Mouse (Mus musculus) spleen, adult 2 months (tissue): ENCODE results near the gene Spred1.

Experiments
- CTCF ChIP-seq: fragments of 200-500 bp; IDR thresholded peaks from 2 replicates; pipeline ENCODE4 v1.5.1; 2011; ENCODE audit warnings: mild to moderate bottlenecking, inconsistent platforms; ENCODE audit not compliant: insufficient read depth, insufficient read length, insufficient replicate concordance; ENCODE audit errors: extremely low read depth
- POLR2A ChIP-seq: fragments of 200-500 bp; IDR thresholded peaks from 2 replicates; pipeline ENCODE4 v1.6.1; 2011; ENCODE audit warnings: low read depth, low read length, inconsistent platforms

DNA sequence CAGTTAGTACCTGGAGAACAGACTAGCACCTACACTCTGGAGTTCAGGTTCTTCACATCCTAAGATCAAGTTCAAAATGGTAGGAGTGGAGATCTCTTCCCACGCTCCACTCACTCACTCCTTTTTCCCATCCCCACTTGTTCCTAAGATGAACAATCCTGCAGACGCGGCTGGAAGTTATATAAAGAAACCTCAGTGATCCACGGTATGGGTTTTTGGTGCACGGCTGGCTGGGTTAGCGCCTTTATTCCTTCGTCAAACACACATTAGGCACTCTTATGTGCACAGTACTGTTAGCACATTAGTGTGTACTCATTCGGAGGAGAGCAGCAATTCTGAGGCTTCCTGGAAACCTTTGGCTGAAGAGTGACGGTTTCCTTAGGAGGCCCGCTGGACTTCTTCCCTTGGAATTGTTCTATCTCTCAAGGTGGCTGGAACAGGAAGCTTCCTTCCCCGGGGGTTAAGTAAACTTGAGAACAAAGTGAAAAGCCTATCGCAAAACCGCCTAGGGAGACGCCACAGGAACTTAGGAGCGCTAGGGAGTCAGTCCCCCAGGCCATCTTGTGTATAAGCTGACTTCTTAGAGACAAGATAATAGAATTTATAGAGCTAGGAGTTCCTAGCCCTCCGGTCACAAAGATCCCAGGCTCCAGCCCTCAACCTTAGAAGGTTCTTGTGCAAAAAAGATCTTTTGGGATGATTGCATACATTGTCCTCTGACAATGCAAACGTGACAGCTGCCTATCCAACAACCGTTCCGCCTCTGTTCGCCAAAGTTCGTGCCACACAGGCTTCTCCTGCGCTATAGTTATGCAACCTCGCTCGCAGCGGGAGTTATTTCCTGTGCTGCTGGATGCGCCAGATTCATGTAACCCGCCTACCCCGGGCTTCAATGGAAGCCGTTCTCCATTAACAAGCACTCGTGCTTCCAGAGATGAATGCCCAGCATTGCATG is 1.6 kb upstream of the Spred1 start:
- TF ChIP-seq CTCF (no peak), POLR2A (no peak)
